Mouse (Mus musculus): Measurements from ENCODE around the gene Cyp4a10. TPM values are rescaled to one million over a fixed set of nuclear protein-coding genes. Genes with fewer than 3 reads are reported as not detected.

Gene Cyp4a10
- polyA plus RNA-seq, 1 experiment from 2014 or later, result not detected

GRCm38 (mm10) chr4:115575776-115576175 lies 57.7 kb downstream of the Cyp4a10 start:
- no peak overlapping the region for H3K27ac ChIP-seq (ENCODE audit: low read depth, low read length)
- ATAC-seq (ENCODE audit: low FRiP score), result no peak
- H3K9me3 ChIP-seq (ENCODE audit: control insufficient read depth, low read length), result no peaks in the 10 kb centered on the region
- H3K4me1 ChIP-seq (ENCODE audit: control insufficient read depth, insufficient read depth, low read length), result no peaks in the 10 kb centered on the region
- no peak overlapping the region for H3K9ac ChIP-seq (ENCODE audit: low read length)
- no peak for DNase-seq (ENCODE audit: low spot score, missing footprints)
- H3K4me2 ChIP-seq, result no peak overlapping the region
- H3K4me3 ChIP-seq (ENCODE audit: low read depth, low read length), result no peak overlapping the region
- 88% methylated on average over 2 of the region's 2 CpGs for WGBS
- no peaks in the 10 kb centered on the region for H3K27me3 ChIP-seq (ENCODE audit: control insufficient read depth, insufficient read depth, low read length)
- no peaks in the 10 kb centered on the region for H3K36me3 ChIP-seq (ENCODE audit: control insufficient read depth, insufficient read depth, low read length)

- ATAC-seq (ENCODE audit: low FRiP score) (no peak), DNase-seq (ENCODE audit: low spot score, missing footprints) (no peak)
- no peak overlapping the region for H3K9ac ChIP-seq (ENCODE audit: low read length)
- H3K36me3 ChIP-seq (ENCODE audit: control insufficient read depth, insufficient read depth, low read length), result no peaks in the 10 kb centered on the region
- no peaks in the 10 kb centered on the region for H3K4me1 ChIP-seq (ENCODE audit: control insufficient read depth, insufficient read depth, low read length)
- H3K27me3 ChIP-seq (ENCODE audit: control insufficient read depth, insufficient read depth, low read length), result no peaks in the 10 kb centered on the region
- no peak overlapping the region for H3K27ac ChIP-seq (ENCODE audit: low read depth, low read length)
- no peak overlapping the region for H3K4me3 ChIP-seq (ENCODE audit: low read depth, low read length)
- H3K4me2 ChIP-seq, result no peak overlapping the region
- no peaks in the 10 kb centered on the region for H3K9me3 ChIP-seq (ENCODE audit: control insufficient read depth, low read length)
Measured at GRCm38 (mm10) chr4:115583036-115583435, 65.0 kb downstream of the Cyp4a10 start.

Other genes starting within 250 kb of the Cyp4a10 start
- not detected in 2 replicates for gene Cyp4a12a, start 219.2 kb upstream of the Cyp4a10 start, polyA plus RNA-seq (2014; fragmentation: Nextera tagmentation; extraction: Ambion mirVana)
- not detected in 2 replicates for gene Cyp4a12b, start 106.6 kb upstream of the Cyp4a10 start, polyA plus RNA-seq (2014; fragmentation: Nextera tagmentation; extraction: Ambion mirVana)
- gene Cyp4a30b, start 65.7 kb upstream of the Cyp4a10 start, polyA plus RNA-seq (2014; fragmentation: Nextera tagmentation; extraction: Ambion mirVana), result not detected in 2 replicates
- gene Cyp4a14, start 22.1 kb upstream of the Cyp4a10 start, polyA plus RNA-seq (2014; fragmentation: Nextera tagmentation; extraction: Ambion mirVana), result not detected in 2 replicates
- not detected in 2 replicates for gene Cyp4a31, start 45.4 kb downstream of the Cyp4a10 start, polyA plus RNA-seq (2014; fragmentation: Nextera tagmentation; extraction: Ambion mirVana)
- not detected in 2 replicates for gene Cyp4a32, start 82.7 kb downstream of the Cyp4a10 start, polyA plus RNA-seq (2014; fragmentation: Nextera tagmentation; extraction: Ambion mirVana)
- 0.12 TPM in 1 of 2 replicates, not detected in the other for gene Cyp4b1, start 129.5 kb downstream of the Cyp4a10 start, polyA plus RNA-seq (2014; fragmentation: Nextera tagmentation; extraction: Ambion mirVana)
- gene Efcab14, start 219.5 kb downstream of the Cyp4a10 start, polyA plus RNA-seq (2014; fragmentation: Nextera tagmentation; extraction: Ambion mirVana), result 42.8 and 46.4 TPM in 2 replicates